ENCODE assay signal across 1 mouse cellular context in the genomic region with DNA sequence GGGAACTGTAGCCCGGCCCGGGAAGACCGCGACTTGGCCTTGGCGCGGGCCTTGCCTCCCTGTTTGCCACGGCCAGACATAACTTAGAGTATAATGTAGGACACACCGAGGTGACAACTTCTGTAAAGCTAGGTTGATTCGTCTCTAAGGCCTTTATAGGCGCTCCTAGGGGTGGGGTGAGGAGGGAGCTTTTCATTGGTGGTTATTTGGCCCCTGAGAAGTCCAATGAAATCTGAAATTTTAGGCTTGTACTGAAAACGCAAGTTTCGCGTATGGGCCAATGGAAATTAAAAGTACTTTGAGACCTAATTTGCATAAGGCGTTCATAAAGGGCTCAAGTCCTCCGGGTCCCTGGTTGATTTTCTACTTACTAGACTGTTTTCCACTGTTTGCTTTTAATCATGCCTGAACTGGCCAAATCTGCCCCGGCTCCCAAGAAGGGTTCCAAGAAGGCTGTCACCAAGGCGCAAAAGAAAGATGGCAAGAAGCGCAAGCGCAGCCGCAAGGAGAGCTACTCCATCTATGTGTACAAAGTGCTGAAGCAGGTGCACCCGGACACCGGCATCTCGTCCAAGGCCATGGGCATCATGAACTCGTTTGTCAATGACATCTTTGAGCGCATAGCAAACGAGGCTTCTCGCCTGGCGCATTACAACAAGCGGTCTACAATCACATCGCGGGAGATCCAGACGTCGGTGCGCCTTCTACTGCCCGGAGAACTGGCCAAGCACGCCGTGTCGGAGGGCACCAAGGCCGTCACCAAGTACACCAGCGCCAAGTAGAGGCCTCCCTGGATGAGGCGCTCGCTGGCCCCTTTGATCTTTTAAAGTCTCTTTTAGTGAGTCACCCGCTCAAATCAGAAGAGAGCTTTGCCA.
TF ChIP-seq lines count a peak whose summit lies in the region.

Hist2h2ac (minus strand) TSS at position 116 of the 875 bp plus-strand sequence.
Hist2h2be (plus strand) TSS at position 355 of the 875 bp plus-strand sequence.

TF ChIP-seq in MEL, 35 proteins besides CTCF, POLR2A, EP300 and RAD21 (continued from another document):
- TF ChIP-seq KAT2A (conservative IDR thresholded peaks at IDR 0.05; ENCODE audit: low read depth, low read length) (no peak), MXI1 (IDR thresholded peaks at IDR 0.05; ENCODE audit: low read depth, low read length) (no peak), NRF1 (IDR thresholded peaks at IDR 0.05; ENCODE audit: insufficient read depth, low read depth, low read length, poor library complexity, severe bottlenecking) (no peak), USF1 (IDR thresholded peaks at IDR 0.05; ENCODE audit: low read depth, low read length) (no peak), MYC (IDR thresholded peaks at IDR 0.05; ENCODE audit: low read depth, low read length) (no peak), ZC3H11A (IDR thresholded peaks at IDR 0.05; ENCODE audit: low read depth, low read length) (no peak), MEF2A (IDR thresholded peaks at IDR 0.05; ENCODE audit: extremely low read depth, insufficient replicate concordance, low read depth, low read length, poor library complexity, severe bottlenecking) (no peak), SMC3 (IDR thresholded peaks at IDR 0.05; ENCODE audit: low read depth, low read length) (no peak), SIN3A (IDR thresholded peaks at IDR 0.05; ENCODE audit: low read length) (no peak), TBP (IDR thresholded peaks at IDR 0.05; ENCODE audit: low read depth, low read length) (peak; percentile 99), ELF1 (IDR thresholded peaks at IDR 0.05; ENCODE audit: low read depth, low read length) (no peak), POLR2AphosphoS2 (IDR thresholded peaks at IDR 0.05; ENCODE audit: low read length) (no peak), CHD1 (IDR thresholded peaks at IDR 0.05; ENCODE audit: low read depth, low read length) (no peak), TAL1 (IDR thresholded peaks at IDR 0.05; ENCODE audit: low read length) (no peak), RCOR1 (IDR thresholded peaks at IDR 0.05; ENCODE audit: low read depth, low read length) (no peak), MAX (IDR thresholded peaks at IDR 0.05; ENCODE audit: low read length) (no peak), MAFK (IDR thresholded peaks at IDR 0.05; ENCODE audit: borderline replicate concordance, low read depth, low read length) (no peak), TCF12 (IDR thresholded peaks at IDR 0.05; ENCODE audit: low read depth, low read length) (no peak), MAZ (IDR thresholded peaks at IDR 0.05; ENCODE audit: low read depth, low read length) (no peak), HCFC1 (IDR thresholded peaks at IDR 0.05; ENCODE audit: low read depth, low read length) (no peak), ETS1 (IDR thresholded peaks at IDR 0.05; ENCODE audit: low read depth, low read length) (no peak), CHD2 (IDR thresholded peaks at IDR 0.05; ENCODE audit: low read length) (no peak), USF2 (IDR thresholded peaks at IDR 0.05; ENCODE audit: borderline replicate concordance in 1 of 2, insufficient read depth in 1 of 2, low read depth in 1 of 2, low read length in 2 of 2) (no peak), NELFE (IDR thresholded peaks at IDR 0.05; ENCODE audit: low read depth, low read length) (no peak)
